Mouse (Mus musculus): ENCODE measurements at regions not wholly inside any gene's neighbourhood (a gene's known extent, or its start where the extent isn't known, plus 50 kb on each side); places are given as distances from the start of the nearest gene placed in this dataset.
A peak's percentile ranks its signal among the peaks of the same experiment; 100 is the strongest.

- DNase-seq (ENCODE audit: low read depth, low spot score) = no peak
Observed at GRCm38 (mm10) chr2:83224018-83224417, 280.6 kb downstream of the Fsip2 start.

GRCm38 (mm10) chr2:83226198-83226597, 282.8 kb downstream of the Fsip2 start:
- DNase-seq (ENCODE audit: low read depth, low spot score) = no peak

GRCm38 (mm10) chr2:83251173-83252101, 308.0 kb downstream of the Fsip2 start:
- DNase-seq (ENCODE audit: low read depth, low spot score) = no peak

- no peak for DNase-seq (ENCODE audit: low read depth, low spot score)
Observed at GRCm38 (mm10) chr2:83256811-83257321, 313.4 kb downstream of the Fsip2 start.

- DNase-seq (ENCODE audit: low read depth, low spot score) = no peak
Observed at GRCm38 (mm10) chr2:83258613-83259012, 315.2 kb downstream of the Fsip2 start.

- DNase-seq (ENCODE audit: low read depth, low spot score) = no peak
Observed at GRCm38 (mm10) chr2:83303515-83303914, 340.7 kb upstream of the Zc3h15 start.

- no peak for DNase-seq (ENCODE audit: low read depth, low spot score)
Observed at GRCm38 (mm10) chr2:83332056-83332769, 312.0 kb upstream of the Zc3h15 start.

- peak; percentile 19 for DNase-seq (ENCODE audit: low read depth, low spot score)
Observed at GRCm38 (mm10) chr2:83332770-83333157, 311.5 kb upstream of the Zc3h15 start.

GRCm38 (mm10) chr2:83337364-83337763, 306.9 kb upstream of the Zc3h15 start:
- peak; percentile 9 for DNase-seq (ENCODE audit: low read depth, low spot score)

GRCm38 (mm10) chr2:83340168-83340567, 304.1 kb upstream of the Zc3h15 start:
- no peak for DNase-seq (ENCODE audit: low read depth, low spot score)
